Mouse (Mus musculus): ENCODE measurements around the gene Trim44. TPM values are rescaled to one million over a fixed set of nuclear protein-coding genes. Genes with fewer than 3 reads are reported as not detected.

Gene Trim44
- polyA plus RNA-seq, 1 experiment from 2014 or later: 40.3 TPM

- H3K4me1 ChIP-seq (ENCODE audit: control insufficient read depth, insufficient read depth, low read depth, low read length): peaks cover 3% of the 10 kb centered on the region
- WGBS: 91% methylated on average over 1 of the region's 1 CpGs
- no peak overlapping the region for H3K27ac ChIP-seq (ENCODE audit: low read depth, low read length)
- H3K27me3 ChIP-seq (replicated peaks; ENCODE audit: control insufficient read depth, insufficient read depth, low read length): no peaks in the 10 kb centered on the region
- no peak overlapping the region for H3K9ac ChIP-seq (ENCODE audit: low read depth, low read length)
- peaks cover 2% of the 10 kb centered on the region; the same call in 1 of the 2 replicates for H3K36me3 ChIP-seq (ENCODE audit: control insufficient read depth, insufficient read depth, low read length)
- no peak overlapping the region for H3K4me2 ChIP-seq (ENCODE audit: low read length)
- H3K4me3 ChIP-seq (ENCODE audit: low read length): no peak overlapping the region
- ATAC-seq: no peak
- H3K9me3 ChIP-seq (ENCODE audit: control insufficient read depth, low read length): no peaks in the 10 kb centered on the region
Observed at GRCm38 (mm10) chr2:102378381-102378780, 29.2 kb downstream of the Trim44 start.

DNA sequence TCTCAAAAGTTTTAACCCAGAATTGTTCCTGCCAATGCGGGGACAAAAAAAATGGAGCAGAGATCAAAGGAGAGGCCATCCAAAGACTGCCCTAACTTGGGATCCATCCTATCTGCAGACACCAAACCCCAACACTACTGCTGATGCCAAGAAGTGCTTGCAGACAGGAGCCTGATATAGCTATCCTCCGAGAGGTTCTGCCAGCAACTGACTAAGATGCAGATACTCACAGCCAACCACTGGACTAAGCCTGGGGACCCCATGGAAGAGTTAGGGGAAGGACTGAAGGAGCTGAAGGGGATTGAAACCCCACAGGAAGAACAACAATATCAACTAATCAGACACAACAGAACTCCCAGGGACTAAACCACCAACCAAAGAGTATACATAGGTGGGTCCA, 30.3 kb downstream of the Trim44 start:
- no peaks in the 10 kb centered on the region for H3K27me3 ChIP-seq (replicated peaks; ENCODE audit: control insufficient read depth, insufficient read depth, low read length)
- 96% methylated on average over 2 of the region's 2 CpGs for WGBS
- H3K36me3 ChIP-seq (ENCODE audit: control insufficient read depth, insufficient read depth, low read length): peaks cover 2% of the 10 kb centered on the region; the same call in 1 of the 2 replicates

GRCm38 (mm10) chr2:102373406-102374105, 34.1 kb downstream of the Trim44 start:
- Histone ChIP-seq H3K27me3 (replicated peaks; ENCODE audit: control insufficient read depth, insufficient read depth, low read length) (no peaks in the 10 kb centered on the region), H3K27ac (ENCODE audit: low read depth, low read length) (no peak overlapping the region), H3K9me3 (ENCODE audit: control insufficient read depth, low read length) (no peaks in the 10 kb centered on the region), H3K4me3 (ENCODE audit: low read length) (no peak overlapping the region), H3K9ac (ENCODE audit: low read depth, low read length) (no peak overlapping the region), H3K4me1 (ENCODE audit: control insufficient read depth, insufficient read depth, low read depth, low read length) (no peaks in the 10 kb centered on the region), H3K4me2 (ENCODE audit: low read length) (no peak overlapping the region), H3K36me3 (ENCODE audit: control insufficient read depth, insufficient read depth, low read length) (no peaks in the 10 kb centered on the region)
- WGBS: 69% methylated on average over 3 of the region's 3 CpGs
- no peak for ATAC-seq

More for the DNA sequence above, 30.3 kb downstream of the Trim44 start:
- Histone ChIP-seq H3K4me1 (ENCODE audit: control insufficient read depth, insufficient read depth, low read depth, low read length) (no peaks in the 10 kb centered on the region), H3K9ac (ENCODE audit: low read depth, low read length) (no peak overlapping the region), H3K4me2 (ENCODE audit: low read length) (no peak overlapping the region), H3K4me3 (ENCODE audit: low read length) (no peak overlapping the region), H3K9me3 (ENCODE audit: control insufficient read depth, low read length) (no peaks in the 10 kb centered on the region), H3K27ac (ENCODE audit: low read depth, low read length) (no peak overlapping the region)
- no peak for ATAC-seq

DNA sequence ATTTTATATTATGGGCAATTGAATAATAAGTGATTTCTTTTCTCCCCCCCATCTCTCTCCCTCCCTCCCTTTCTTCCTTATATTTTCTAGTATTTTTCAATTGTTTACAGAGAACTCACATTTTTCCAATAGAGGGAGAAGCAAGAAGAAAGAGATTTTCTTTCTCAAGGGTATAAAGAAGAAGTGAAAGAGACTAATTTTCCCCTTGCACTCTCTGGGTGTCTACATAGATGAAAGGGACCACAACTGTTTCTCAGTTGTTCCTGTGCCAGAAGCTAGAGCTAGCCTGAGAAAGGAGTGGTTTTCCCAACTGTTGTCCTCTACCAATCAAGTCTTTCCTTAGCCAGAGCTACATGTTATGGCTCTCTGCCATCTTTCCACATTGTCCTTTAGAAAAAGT, 34.9 kb downstream of the Trim44 start:
- Histone ChIP-seq H3K27ac (ENCODE audit: low read depth, low read length) (no peak overlapping the region), H3K9ac (ENCODE audit: low read depth, low read length) (no peak overlapping the region), H3K9me3 (ENCODE audit: control insufficient read depth, low read length) (no peaks in the 10 kb centered on the region), H3K4me3 (ENCODE audit: low read length) (no peak overlapping the region), H3K4me2 (ENCODE audit: low read length) (no peak overlapping the region), H3K36me3 (ENCODE audit: control insufficient read depth, insufficient read depth, low read length) (no peaks in the 10 kb centered on the region), H3K27me3 (replicated peaks; ENCODE audit: control insufficient read depth, insufficient read depth, low read length) (no peaks in the 10 kb centered on the region), H3K4me1 (ENCODE audit: control insufficient read depth, insufficient read depth, low read depth, low read length) (no peaks in the 10 kb centered on the region)
- no peak for ATAC-seq

DNA sequence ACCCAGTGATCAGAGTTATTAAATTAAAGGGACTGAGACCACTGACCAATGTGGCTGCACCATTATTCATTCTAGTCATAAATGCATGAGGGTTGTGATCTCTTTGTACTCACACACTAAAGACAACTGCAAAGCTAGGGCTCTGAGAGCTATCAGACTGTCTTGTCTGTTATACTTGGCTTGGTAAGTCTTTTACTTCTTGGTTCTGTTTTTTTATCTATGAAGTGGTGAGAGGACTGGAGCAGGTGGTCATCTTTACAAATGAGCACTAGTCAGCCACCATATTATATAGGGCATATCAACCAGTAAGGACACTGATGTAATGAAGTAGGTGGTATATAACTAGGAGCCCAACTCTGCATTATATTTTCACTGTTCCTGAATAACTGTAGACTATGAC, 36.3 kb downstream of the Trim44 start:
- H3K36me3 ChIP-seq (ENCODE audit: control insufficient read depth, insufficient read depth, low read length): no peaks in the 10 kb centered on the region
- no peaks in the 10 kb centered on the region for H3K4me1 ChIP-seq (ENCODE audit: control insufficient read depth, insufficient read depth, low read depth, low read length)
- H3K4me3 ChIP-seq (ENCODE audit: low read length): no peak overlapping the region
- no peaks in the 10 kb centered on the region for H3K27me3 ChIP-seq (replicated peaks; ENCODE audit: control insufficient read depth, insufficient read depth, low read length)
- H3K4me2 ChIP-seq (ENCODE audit: low read length): no peak overlapping the region
- H3K27ac ChIP-seq (ENCODE audit: low read depth, low read length): no peak overlapping the region
- no peaks in the 10 kb centered on the region for H3K9me3 ChIP-seq (ENCODE audit: control insufficient read depth, low read length)
- H3K9ac ChIP-seq (ENCODE audit: low read depth, low read length): no peak overlapping the region
- no peak for ATAC-seq

DNA sequence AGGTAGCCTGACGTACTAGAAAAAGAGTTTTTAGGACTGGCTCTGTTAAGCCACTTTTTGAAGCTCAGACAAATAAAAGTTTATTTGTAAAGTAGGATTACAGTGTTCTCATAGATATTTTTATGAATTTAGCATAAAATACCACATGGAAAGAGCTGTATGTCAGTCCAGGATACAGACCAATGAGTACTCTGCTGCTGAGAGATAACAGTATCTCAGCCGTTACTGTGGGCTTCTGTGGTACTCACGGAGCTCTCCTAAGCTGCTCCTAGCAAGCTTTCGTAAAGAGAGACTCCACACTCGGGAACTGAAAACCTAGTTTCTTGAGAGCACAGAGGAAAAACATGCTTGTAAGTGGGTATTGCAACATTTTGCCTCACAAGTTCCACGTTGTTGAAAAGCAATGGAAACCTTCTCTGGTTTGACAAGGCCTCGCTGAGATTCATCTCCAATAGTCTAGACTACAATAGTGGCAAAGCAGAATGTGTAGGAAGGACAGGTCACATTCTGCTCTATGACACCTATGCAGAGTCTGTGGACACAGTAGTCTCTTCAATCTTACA, 41.6 kb downstream of the Trim44 start:
- no peak overlapping the region for H3K4me2 ChIP-seq (ENCODE audit: low read length)
- no peak overlapping the region for H3K4me3 ChIP-seq (ENCODE audit: low read length)
- 91% methylated on average over 7 of the region's 7 CpGs for WGBS
- no peak overlapping the region for H3K9ac ChIP-seq (ENCODE audit: low read depth, low read length)
- no peak overlapping the region for H3K27ac ChIP-seq (ENCODE audit: low read depth, low read length)
- no peak for ATAC-seq
- H3K9me3 ChIP-seq (ENCODE audit: control insufficient read depth, low read length): no peaks in the 10 kb centered on the region
- H3K36me3 ChIP-seq (ENCODE audit: control insufficient read depth, insufficient read depth, low read length): no peaks in the 10 kb centered on the region
- H3K4me1 ChIP-seq (ENCODE audit: control insufficient read depth, insufficient read depth, low read depth, low read length): peaks cover 5% of the 10 kb centered on the region; the same call in 1 of the 2 replicates
- no peaks in the 10 kb centered on the region for H3K27me3 ChIP-seq (replicated peaks; ENCODE audit: control insufficient read depth, insufficient read depth, low read length)

DNA sequence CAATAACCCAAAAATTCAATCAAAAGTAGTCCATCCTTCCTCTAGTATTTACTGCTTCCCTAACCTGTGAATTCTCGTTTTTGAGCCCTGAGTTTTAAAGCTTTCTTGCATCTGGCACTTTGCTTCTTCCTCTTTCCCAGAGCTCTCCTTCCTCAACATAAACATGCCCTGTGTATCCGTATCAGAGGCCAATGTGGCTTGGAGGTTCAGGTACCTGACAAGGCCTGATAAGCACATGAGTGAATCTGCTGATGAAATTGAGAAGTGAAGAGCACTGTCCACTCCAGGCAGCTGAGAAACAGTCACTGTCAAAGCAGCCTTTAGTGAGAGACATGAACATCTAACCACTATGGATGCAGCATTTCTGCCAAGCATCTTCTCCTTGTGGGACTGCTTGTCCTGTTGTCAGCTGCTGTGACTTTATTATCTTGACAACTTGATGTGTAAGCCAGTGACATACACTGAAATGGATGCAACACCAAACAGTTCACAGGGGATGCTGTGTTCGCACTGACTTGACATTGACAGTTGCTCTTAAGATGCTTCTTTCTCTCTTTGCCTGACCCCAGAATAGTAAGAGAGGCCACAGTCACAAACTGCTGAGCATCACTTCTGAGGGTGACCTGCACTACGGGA, 42.9 kb downstream of the Trim44 start:
- H3K27me3 ChIP-seq (replicated peaks; ENCODE audit: control insufficient read depth, insufficient read depth, low read length): no peaks in the 10 kb centered on the region
- WGBS: 84% methylated on average over 4 of the region's 4 CpGs
- ATAC-seq: no peak
- H3K9me3 ChIP-seq (ENCODE audit: control insufficient read depth, low read length): no peaks in the 10 kb centered on the region
- no peak overlapping the region for H3K9ac ChIP-seq (ENCODE audit: low read depth, low read length)
- no peak overlapping the region for H3K4me3 ChIP-seq (ENCODE audit: low read length)
- no peak overlapping the region for H3K27ac ChIP-seq (ENCODE audit: low read depth, low read length)
- H3K4me1 ChIP-seq (ENCODE audit: control insufficient read depth, insufficient read depth, low read depth, low read length): peaks cover 5% of the 10 kb centered on the region; the same call in 1 of the 2 replicates
- H3K4me2 ChIP-seq (ENCODE audit: low read length): no peak overlapping the region
- H3K36me3 ChIP-seq (ENCODE audit: control insufficient read depth, insufficient read depth, low read length): no peaks in the 10 kb centered on the region

GRCm38 (mm10) chr2:102362896-102363530, 44.6 kb downstream of the Trim44 start:
- no peaks in the 10 kb centered on the region for H3K27me3 ChIP-seq (replicated peaks; ENCODE audit: control insufficient read depth, insufficient read depth, low read length)
- H3K4me1 ChIP-seq (ENCODE audit: control insufficient read depth, insufficient read depth, low read depth, low read length): peaks cover 5% of the 10 kb centered on the region; the same call in 1 of the 2 replicates
- WGBS: 70% methylated on average over 1 of the region's 1 CpGs
- no peaks in the 10 kb centered on the region for H3K9me3 ChIP-seq (ENCODE audit: control insufficient read depth, low read length)
- no peak for ATAC-seq
- no peak overlapping the region for H3K4me3 ChIP-seq (ENCODE audit: low read length)
- no peak overlapping the region for H3K4me2 ChIP-seq (ENCODE audit: low read length)
- H3K36me3 ChIP-seq (ENCODE audit: control insufficient read depth, insufficient read depth, low read length): no peaks in the 10 kb centered on the region
- H3K9ac ChIP-seq (ENCODE audit: low read depth, low read length): no peak overlapping the region
- no peak overlapping the region for H3K27ac ChIP-seq (ENCODE audit: low read depth, low read length)

GRCm38 (mm10) chr2:102362266-102362665, 45.4 kb downstream of the Trim44 start:
- Histone ChIP-seq H3K36me3 (ENCODE audit: control insufficient read depth, insufficient read depth, low read length) (peaks cover under 1% of the 10 kb centered on the region; the same call in 1 of the 2 replicates), H3K27ac (ENCODE audit: low read depth, low read length) (no peak overlapping the region), H3K4me3 (ENCODE audit: low read length) (no peak overlapping the region), H3K4me1 (ENCODE audit: control insufficient read depth, insufficient read depth, low read depth, low read length) (peaks cover 5% of the 10 kb centered on the region; the same call in 1 of the 2 replicates), H3K27me3 (replicated peaks; ENCODE audit: control insufficient read depth, insufficient read depth, low read length) (no peaks in the 10 kb centered on the region), H3K9me3 (ENCODE audit: control insufficient read depth, low read length) (no peaks in the 10 kb centered on the region), H3K4me2 (ENCODE audit: low read length) (no peak overlapping the region), H3K9ac (ENCODE audit: low read depth, low read length) (no peak overlapping the region)
- ATAC-seq: no peak
- WGBS: 80% methylated on average over 2 of the region's 2 CpGs
